In genomic region chr17:3442526-3443401, GRCm38 (mm10) we compare ENCODE assay signal across 10 mouse cellular contexts.
DNase-seq lines count a peak whose midpoint lies in the region; ATAC-seq and TF ChIP-seq lines count a peak whose summit lies in the region.
"Had no signal": no experiment of that assay in that cellular context is flagged by ENCODE, and none has a peak within 500 bp of the region (broad histone marks: within the 10 kb centered on the region; RNA-seq: fewer than 3 reads in every experiment).

No protein-coding gene starts in this region.

- no peak overlapping the region for H3K9ac ChIP-seq in stomach, embryonic 15.5 days
- H3K9ac ChIP-seq in stomach, postnatal 0 days (ENCODE audit: low read length): no peak overlapping the region

- WGBS in stomach, embryonic 15.5 days: 52% methylated on average over 10 of the region's 10 CpGs
- WGBS in stomach, postnatal 0 days: 49% methylated on average over 10 of the region's 10 CpGs
- 32% methylated on average over 10 of the region's 10 CpGs for WGBS in olfactory bulb, adult 2 months

- DNase-seq in kidney, postnatal 10 days: peak; percentile 27
- no peak for DNase-seq in kidney, adult 18-20 months
- DNase-seq in stomach, postnatal 0 days (ENCODE audit: low spot score): no peak
- DNase-seq in layer of hippocampus, postnatal 14 days (ENCODE audit: low spot score in 2 of 2): peak; percentile 29 to 75
- no peak for DNase-seq in frontal cortex, postnatal 14 days (ENCODE audit: low spot score in 2 of 2)
- DNase-seq in frontal cortex, postnatal 36 days (ENCODE audit: low spot score in 2 of 2): no peak
- DNase-seq: kidney, postnatal 25 days had no signal

- no peak overlapping the region for H3K4me3 ChIP-seq in stomach, embryonic 15.5 days (replicated peaks)
- H3K4me3 ChIP-seq in stomach, postnatal 0 days (ENCODE audit: low read depth, low read length): no peak overlapping the region
- no peak overlapping the region for H3K4me3 ChIP-seq in olfactory bulb, adult 2 months (ENCODE audit: insufficient read depth, low read depth, low read length)

- H3K27ac ChIP-seq in stomach, embryonic 15.5 days: no peak overlapping the region
- no peak overlapping the region for H3K27ac ChIP-seq in stomach, postnatal 0 days (replicated peaks)
- peak overlapping the region; percentile 32 for H3K27ac ChIP-seq in olfactory bulb, adult 2 months (ENCODE audit: insufficient read depth, low read depth, low read length)

- no peaks in the 10 kb centered on the region for H3K36me3 ChIP-seq in stomach, embryonic 15.5 days
- H3K36me3 ChIP-seq in stomach, postnatal 0 days (ENCODE audit: control insufficient read depth, insufficient read depth, low read length): no peaks in the 10 kb centered on the region
- H3K36me3 ChIP-seq: G1E had no signal

- no peak for TF ChIP-seq EP300 in stomach, postnatal 0 days (optimal IDR thresholded peaks at IDR 0.05)

- peak; percentile 39; the same call in 1 of the 2 replicates for ATAC-seq in stomach, embryonic 15.5 days (ENCODE audit: insufficient read depth, low FRiP score, low read depth)
- ATAC-seq in stomach, postnatal 0 days (ENCODE audit: low FRiP score, low TSS enrichment): no peak

- no peak overlapping the region for H3K4me2 ChIP-seq in stomach, embryonic 15.5 days
- no peak overlapping the region for H3K4me2 ChIP-seq in stomach, postnatal 0 days (replicated peaks; ENCODE audit: low read depth)

- H3K4me1 ChIP-seq in stomach, embryonic 15.5 days: no peaks in the 10 kb centered on the region
- H3K4me1 ChIP-seq in stomach, postnatal 0 days (replicated peaks; ENCODE audit: control insufficient read depth, insufficient read depth): no peaks in the 10 kb centered on the region
- peaks cover 5% of the 10 kb centered on the region for H3K4me1 ChIP-seq in olfactory bulb, adult 2 months (ENCODE audit: control insufficient read depth, insufficient read depth, low read length)

- no peak for TF ChIP-seq POLR2A in olfactory bulb, adult 2 months (IDR thresholded peaks at IDR 0.05; ENCODE audit: insufficient read depth, low read depth, low read length)

- H3K27me3 ChIP-seq in stomach, embryonic 15.5 days (replicated peaks): no peaks in the 10 kb centered on the region
- H3K27me3 ChIP-seq in stomach, postnatal 0 days (ENCODE audit: control insufficient read depth, insufficient read depth, low read length): no peaks in the 10 kb centered on the region

- TF ChIP-seq CTCF in stomach, postnatal 0 days (IDR thresholded peaks at IDR 0.05; ENCODE audit: low read depth): no peak
- no peak for TF ChIP-seq CTCF in olfactory bulb, adult 2 months (IDR thresholded peaks at IDR 0.05; ENCODE audit: insufficient read depth, low read depth, low read length)

- no peaks in the 10 kb centered on the region for H3K9me3 ChIP-seq in stomach, embryonic 15.5 days
- no peaks in the 10 kb centered on the region for H3K9me3 ChIP-seq in stomach, postnatal 0 days (ENCODE audit: control insufficient read depth, low read length)
- H3K9me3 ChIP-seq: G1E had no signal

Comparison
In these comparisons a context has a peak if more than half of its experiments do, and no peak if none do; other contexts are left out.
1. DNase-seq: peak in kidney, postnatal 10 days (single experiment) and layer of hippocampus, postnatal 14 days (2 of 2); none in kidney, adult 18-20 months (single experiment), stomach, postnatal 0 days (single experiment), frontal cortex, postnatal 14 days (0 of 2) and frontal cortex, postnatal 36 days (0 of 2).